Comparison of ENCODE assay signal across 16 mouse cellular contexts in genomic region chr1:132537736-132538135, GRCm38 (mm10). TPM values are rescaled to one million over a fixed set of nuclear protein-coding genes. Genes with fewer than 3 reads are reported as not detected.
DNase-seq lines count a peak whose midpoint lies in the region; ATAC-seq lines count a peak whose summit lies in the region.
"Had no signal": no experiment of that assay in that cellular context is flagged by ENCODE, and none has a peak within 500 bp of the region (broad histone marks: within the 10 kb centered on the region; RNA-seq: fewer than 3 reads in every experiment).

No protein-coding gene starts in this region.

- H3K27me3 ChIP-seq in neural tube, embryonic 12.5 days (replicated peaks) = peaks cover 23% of the 10 kb centered on the region
- no peaks in the 10 kb centered on the region for H3K27me3 ChIP-seq in neural tube, embryonic 15.5 days (replicated peaks)
- H3K27me3 ChIP-seq in heart, embryonic 12.5 days (replicated peaks) = peaks cover 91% of the 10 kb centered on the region

- peak overlapping the region; percentile 20; the same call in 1 of the 2 replicates for H3K4me2 ChIP-seq in neural tube, embryonic 12.5 days (replicated peaks)
- no peak overlapping the region for H3K4me2 ChIP-seq in neural tube, embryonic 15.5 days
- H3K4me2 ChIP-seq in heart, embryonic 12.5 days = no peak overlapping the region
- H3K4me2 ChIP-seq: limb, embryonic 15.5 days had no signal

- H3K4me1 ChIP-seq in neural tube, embryonic 12.5 days = peaks cover 56% of the 10 kb centered on the region
- H3K4me1 ChIP-seq in neural tube, embryonic 15.5 days = peaks cover 51% of the 10 kb centered on the region
- H3K4me1 ChIP-seq in heart, embryonic 12.5 days (replicated peaks) = peaks cover 15% of the 10 kb centered on the region

- no peak for ATAC-seq in neural tube, embryonic 12.5 days (ENCODE audit: low FRiP score, low read depth)
- no peak for ATAC-seq in neural tube, embryonic 15.5 days (ENCODE audit: low FRiP score)
- ATAC-seq in heart, embryonic 12.5 days (ENCODE audit: insufficient number of reproducible peaks, low FRiP score) = no peak
- ATAC-seq: activated CD4-positive, CD25-positive, alpha-beta regulatory T cell, adult 4 months had no signal

- no peaks in the 10 kb centered on the region for H3K36me3 ChIP-seq in neural tube, embryonic 12.5 days
- H3K36me3 ChIP-seq in neural tube, embryonic 15.5 days = no peaks in the 10 kb centered on the region
- H3K36me3 ChIP-seq in heart, embryonic 12.5 days = no peaks in the 10 kb centered on the region
- H3K36me3 ChIP-seq: limb, embryonic 15.5 days had no signal

- H3K9ac ChIP-seq in neural tube, embryonic 12.5 days = no peak overlapping the region
- no peak overlapping the region for H3K9ac ChIP-seq in neural tube, embryonic 15.5 days (replicated peaks)
- no peak overlapping the region for H3K9ac ChIP-seq in heart, embryonic 12.5 days
- H3K9ac ChIP-seq: limb, embryonic 15.5 days had no signal

- 80% methylated on average over 5 of the region's 5 CpGs for WGBS in neural tube, embryonic 12.5 days
- 75% methylated on average over 5 of the region's 5 CpGs for WGBS in neural tube, embryonic 15.5 days
- WGBS in heart, embryonic 12.5 days = 72% methylated on average over 5 of the region's 5 CpGs

- DNase-seq in layer of hippocampus, adult 11-12 months (ENCODE audit: low spot score) = peak; percentile 69
- no peak for DNase-seq in layer of hippocampus, postnatal 25 days (ENCODE audit: extremely low spot score in 1 of 2, low spot score in 1 of 2)
- peak; percentile 93 to 95 for DNase-seq in cerebellum, postnatal 10 days
- DNase-seq in telencephalon, adult 2 months (ENCODE audit: low read depth, low spot score) = peak; percentile 66
- DNase-seq: embryo, embryonic 11 days; gastrocnemius, adult 2 months; kidney, adult 11 months; lung, adult 2 months; right cerebral cortex, postnatal 25 days; thymus, postnatal 36 days had no signal

- H3K4me3 ChIP-seq in neural tube, embryonic 12.5 days = no peak overlapping the region
- no peak overlapping the region for H3K4me3 ChIP-seq in neural tube, embryonic 15.5 days (replicated peaks)
- no peak overlapping the region for H3K4me3 ChIP-seq in heart, embryonic 12.5 days
- H3K4me3 ChIP-seq: gastrocnemius, adult 2 months; limb, embryonic 15.5 days had no signal

- no peaks in the 10 kb centered on the region for H3K9me3 ChIP-seq in neural tube, embryonic 12.5 days
- H3K9me3 ChIP-seq in neural tube, embryonic 15.5 days (replicated peaks) = no peaks in the 10 kb centered on the region
- H3K9me3 ChIP-seq in heart, embryonic 12.5 days (replicated peaks) = no peaks in the 10 kb centered on the region
- H3K9me3 ChIP-seq: limb, embryonic 15.5 days; megakaryocyte, embryonic 14.5 days had no signal

- no peak overlapping the region for H3K27ac ChIP-seq in neural tube, embryonic 12.5 days
- no peak overlapping the region for H3K27ac ChIP-seq in neural tube, embryonic 15.5 days (replicated peaks)
- no peak overlapping the region for H3K27ac ChIP-seq in heart, embryonic 12.5 days (ENCODE audit: poor library complexity, severe bottlenecking)
- H3K27ac ChIP-seq: gastrocnemius, adult 2 months; limb, embryonic 15.5 days had no signal

RNA-seq across cellular contexts. Expression of gene Cntn2, which starts 5.3 kb away (rescaled TPM):
- total RNA-seq in layer of hippocampus, postnatal 25 days (2021) = 10 to 100 TPM; 69.3 to 69.6 TPM
- polyA plus RNA-seq in neural tube, embryonic 12.5 days (2016; fragmentation: Nextera tagmentation; extraction: Ambion mirVana) = 82.3 and 104 TPM in 2 replicates
- polyA plus RNA-seq in neural tube, embryonic 15.5 days (2015; fragmentation: Nextera tagmentation; extraction: Ambion mirVana) = 17.7 and 22.1 TPM in 2 replicates
- 0.18 and 0.20 TPM in 2 replicates for polyA plus RNA-seq in heart, embryonic 12.5 days (2016; fragmentation: Nextera tagmentation; extraction: Ambion mirVana)
- polyA plus RNA-seq: activated CD4-positive, CD25-positive, alpha-beta regulatory T cell, adult 4 months had no signal

RNA-seq across cellular contexts. Expression of gene Tmem81, which starts 31.7 kb away (rescaled TPM):
- total RNA-seq in layer of hippocampus, postnatal 25 days (2021) = 1 to 10 TPM; 5.3 to 6.2 TPM
- 1.2 TPM in 2 replicates for polyA plus RNA-seq in neural tube, embryonic 12.5 days (2016; fragmentation: Nextera tagmentation; extraction: Ambion mirVana)
- polyA plus RNA-seq in neural tube, embryonic 15.5 days (2015; fragmentation: Nextera tagmentation; extraction: Ambion mirVana) = 0.70 and 0.73 TPM in 2 replicates
- 1.3 TPM in 2 replicates for polyA plus RNA-seq in heart, embryonic 12.5 days (2016; fragmentation: Nextera tagmentation; extraction: Ambion mirVana)

Comparison
In these comparisons a context has a peak if more than half of its experiments do, and no peak if none do; other contexts are left out.
1. DNase-seq: peak in layer of hippocampus, adult 11-12 months (single experiment), cerebellum, postnatal 10 days (2 of 2) and telencephalon, adult 2 months (single experiment); none in layer of hippocampus, postnatal 25 days (0 of 2).
2. RNA of gene Cntn2, which starts 5.3 kb away (polyA plus RNA-seq): 82.3 to 104 TPM in neural tube, embryonic 12.5 days and 17.7 to 22.1 TPM in neural tube, embryonic 15.5 days; 0.18 to 0.20 TPM in heart, embryonic 12.5 days; every median in the first group is over 10 times any median in the second.